Mouse (Mus musculus) heart, embryonic 16.5 days (tissue): ENCODE data around the gene Dnah7c. TPM values are rescaled to one million over a fixed set of nuclear protein-coding genes. Genes with fewer than 3 reads are reported as not detected.
"Not testable (repeated sequence)": the region's sequence is repeated elsewhere in the genome, so short reads cannot be mapped to it uniquely, and the experiment has no call there.

ENCODE experiments used
- ATAC-seq: fragments of 200-750 bp; cut with Nextera tagmentation; replicated peaks from 2 replicates; pipeline ENCODE4 v1.8.0; 2017; ENCODE audit warnings: moderate number of reproducible peaks; ENCODE audit not compliant: insufficient read depth, low FRiP score; ENCODE audit errors: extremely low read depth
- H3K27ac ChIP-seq: fragments of 300-500 bp; sonication (generic); 2 replicates; pipeline ENCODE4 v1.5.1; 2014; ENCODE audit warnings: mild to moderate bottlenecking, low read length, control low read depth, moderate library complexity
- H3K27me3 ChIP-seq: fragments of 300-500 bp; sonication (generic); 2 replicates; pipeline ENCODE4 v1.6.1; 2014; ENCODE audit warnings: low read length, mixed read lengths; ENCODE audit not compliant: control insufficient read depth, insufficient read depth
- H3K36me3 ChIP-seq: fragments of 300-500 bp; sonication (generic); 2 replicates; pipeline ENCODE4 v1.6.1; 2014; ENCODE audit not compliant: control insufficient read depth, insufficient read depth
- H3K4me1 ChIP-seq: fragments of 300-500 bp; sonication (generic); 2 replicates; pipeline ENCODE4 v1.6.1; 2014; ENCODE audit warnings: low read length, mixed read lengths; ENCODE audit not compliant: control insufficient read depth, insufficient read depth
- H3K4me2 ChIP-seq: fragments of 300-500 bp; sonication (generic); 2 replicates; pipeline ENCODE4 v1.6.1; 2014; ENCODE audit warnings: low read depth, mild to moderate bottlenecking, control low read depth, low read length
- H3K4me3 ChIP-seq: fragments of 300-500 bp; sonication (generic); 2 replicates; pipeline ENCODE4 v1.5.1; 2014; ENCODE audit warnings: mild to moderate bottlenecking, control low read depth, low read length
- H3K9ac ChIP-seq: fragments of 300-500 bp; sonication (generic); 2 replicates; pipeline ENCODE4 v1.6.1; 2014; ENCODE audit warnings: low read length, control low read depth
- H3K9me3 ChIP-seq: fragments of 300-500 bp; sonication (generic); replicated peaks from 2 replicates; pipeline ENCODE4 v1.6.1; 2016; ENCODE audit warnings: low read length; ENCODE audit not compliant: control insufficient read depth
- WGBS: fragments of 180-500 bp; shearing (Covaris S2); extraction: QIAGEN DNeasy Blood & Tissue Kit; methylation state at CpG from one replicate; pipeline ENCODE4 v1.1.7; 2014; 5-methylcytosine and 5-hydroxymethylcytosine counted together
- polyA plus RNA-seq: library from polyadenylated mRNA; unstranded; fragments of >200 nt; fragmentation: Nextera tagmentation; extraction: Ambion mirVana; gene quantifications from 2 replicates; pipeline ENCODE4 v1.2.1, GENCODE M21; 2015

Gene Dnah7c
- polyA plus RNA-seq: 0.06 and 0.13 TPM in 2 replicates

DNA sequence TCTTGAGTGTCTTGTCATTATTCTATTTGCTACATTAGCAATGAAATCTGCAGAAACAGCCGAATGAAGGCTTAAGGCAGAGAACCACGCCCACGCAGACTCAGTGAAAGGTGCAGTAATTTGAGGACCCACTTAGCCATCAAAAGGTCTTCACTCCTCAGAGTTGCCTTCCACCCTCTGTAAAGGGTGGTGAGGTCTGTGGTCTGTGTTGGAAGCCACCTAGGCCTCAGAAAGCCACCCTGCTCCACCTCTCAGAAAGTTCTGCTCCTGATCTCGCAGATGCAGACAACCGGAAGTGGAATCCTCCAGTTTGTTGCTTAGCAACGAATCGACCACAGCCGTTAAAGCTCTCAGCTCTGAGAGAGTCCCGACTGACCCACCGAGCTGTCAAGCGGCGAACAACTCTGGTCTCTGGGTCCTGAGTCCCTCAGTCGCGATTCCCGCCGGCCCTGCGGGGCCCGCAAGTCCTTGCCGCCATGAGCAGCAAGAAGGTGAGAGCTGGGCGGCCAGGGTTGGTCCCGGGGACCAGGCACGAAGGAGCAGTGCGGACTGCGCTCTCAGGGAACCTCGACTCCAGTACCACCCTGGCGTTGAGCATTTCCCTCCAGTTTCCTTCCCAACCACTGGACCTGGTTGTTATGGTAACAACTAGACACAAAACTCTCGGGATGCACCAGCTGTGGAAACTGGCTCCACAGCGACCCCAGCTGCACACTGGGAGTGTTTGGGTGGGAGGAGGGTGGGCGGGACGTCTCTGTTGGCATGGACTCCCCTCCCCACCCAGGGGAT, at the start of gene Dnah7c:
Dnah7c (plus strand) TSS at position 456 of the 789 bp plus-strand sequence.
- Histone ChIP-seq H3K4me3 (peak within 1 kb of the TSS; percentile 63), H3K4me1 (no peaks in the 10 kb centered on the region; the same call in 1 of the 2 replicates), H3K4me2 (peak within 1 kb of the TSS; percentile 94), H3K27me3 (no peaks in the 10 kb centered on the region), H3K9me3 (no peaks in the 10 kb centered on the region), H3K9ac (peak within 1 kb of the TSS; percentile 66), H3K36me3 (no peaks in the 10 kb centered on the region), H3K27ac (no peak within 1 kb of the TSS)
- peak; percentile 52 for ATAC-seq
- 8% methylated on average over 30 of the region's 30 CpGs for WGBS

DNA sequence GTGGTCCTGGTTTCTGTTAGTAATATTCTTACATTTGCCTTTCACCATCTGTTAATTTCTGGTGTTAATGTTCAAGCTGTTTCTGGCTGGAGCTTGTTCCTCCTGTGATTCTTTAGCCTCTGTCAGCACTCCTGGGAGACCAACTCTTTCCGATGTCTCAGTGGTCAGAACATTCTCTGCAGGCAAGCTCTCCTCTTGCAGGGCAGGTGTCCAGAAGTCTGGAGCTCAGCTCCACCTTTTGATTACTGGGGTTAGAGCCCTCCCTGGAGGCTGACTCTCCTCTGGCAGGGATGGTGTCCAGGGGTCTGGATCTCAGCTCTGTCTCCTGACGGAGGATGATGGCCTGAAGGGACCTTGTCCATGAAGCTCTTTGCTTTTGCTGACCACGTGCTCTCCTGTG, 44.8 kb upstream of the Dnah7c start:
- WGBS: 80% methylated on average over 3 of the region's 3 CpGs
- H3K9ac ChIP-seq, ATAC-seq, H3K27ac ChIP-seq, H3K4me1 ChIP-seq, H3K9me3 ChIP-seq, H3K4me3 ChIP-seq, H3K4me2 ChIP-seq, H3K27me3 ChIP-seq, H3K36me3 ChIP-seq: not testable (repeated sequence)

DNA sequence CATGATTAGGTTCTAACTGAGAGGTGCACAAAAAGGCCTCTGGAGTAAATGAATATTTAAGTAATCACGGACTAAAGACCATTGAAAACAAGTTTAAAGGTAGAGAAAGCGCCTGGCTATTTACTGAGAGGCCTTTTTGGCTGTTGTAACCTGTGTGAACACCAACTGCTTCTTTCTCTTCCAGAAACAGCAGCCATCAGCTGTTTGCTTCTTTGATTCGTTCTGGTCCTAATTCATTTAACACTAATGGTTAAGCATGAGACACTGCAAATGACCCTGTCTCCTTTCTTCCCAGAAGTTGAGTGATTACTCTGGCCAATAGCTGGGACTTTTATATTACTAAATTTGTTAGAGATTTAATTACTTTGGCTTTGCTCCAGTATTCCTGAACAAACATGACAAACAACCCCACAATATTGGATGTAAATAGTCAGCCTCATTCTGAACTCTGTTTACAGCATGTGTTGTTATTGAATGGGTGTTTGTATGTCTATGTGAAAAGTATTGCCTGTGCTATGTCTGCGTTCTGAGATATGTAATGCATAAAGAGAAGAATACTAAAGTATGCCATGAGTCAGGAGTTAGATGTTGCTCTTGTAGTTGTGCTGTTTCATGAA, 30.6 kb upstream of the Dnah7c start:
- H3K27me3 ChIP-seq, H3K4me3 ChIP-seq, H3K4me2 ChIP-seq, H3K36me3 ChIP-seq, H3K27ac ChIP-seq, H3K4me1 ChIP-seq, H3K9ac ChIP-seq, H3K9me3 ChIP-seq, ATAC-seq: not testable (repeated sequence)
- 80% methylated on average over 3 of the region's 4 CpGs for WGBS

DNA sequence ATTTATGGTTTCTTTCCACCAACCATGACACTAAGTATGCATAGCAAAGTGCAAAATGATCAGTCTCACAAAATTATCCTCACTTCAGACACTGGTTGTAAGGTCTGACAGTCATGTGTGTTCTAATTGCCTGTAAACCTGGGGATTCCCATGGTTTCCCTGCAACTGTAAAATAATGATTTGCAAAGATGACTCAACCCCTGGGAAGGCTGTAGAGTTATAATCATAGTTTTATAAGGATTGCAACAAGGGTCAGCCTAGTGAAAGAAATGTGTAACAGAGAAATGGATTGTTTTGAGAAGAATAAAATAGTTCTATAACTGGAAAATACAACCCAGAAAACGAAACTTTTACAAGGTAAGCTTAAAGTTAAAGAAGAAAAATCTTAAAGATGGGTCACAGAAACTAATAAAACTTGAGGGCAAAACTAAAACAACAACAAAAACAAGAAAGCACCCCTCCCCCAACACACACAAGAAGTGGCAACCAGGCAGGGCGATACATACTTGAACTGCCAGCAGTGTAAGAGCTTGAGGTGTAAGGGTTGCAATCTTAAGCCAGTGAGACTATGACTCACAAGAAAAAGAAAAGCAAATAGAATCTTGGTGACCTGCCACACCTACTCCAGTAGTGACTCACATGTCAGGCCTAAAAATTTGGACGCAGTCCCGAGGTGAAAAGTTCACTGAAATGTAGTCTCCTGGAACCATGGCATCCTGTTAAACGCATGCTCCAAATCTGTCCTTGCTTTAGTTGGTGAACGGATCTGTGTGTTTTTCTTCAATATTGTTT, 16.9 kb upstream of the Dnah7c start:
- Histone ChIP-seq H3K4me1 (no peaks in the 10 kb centered on the region), H3K27ac (no peak overlapping the region)

DNA sequence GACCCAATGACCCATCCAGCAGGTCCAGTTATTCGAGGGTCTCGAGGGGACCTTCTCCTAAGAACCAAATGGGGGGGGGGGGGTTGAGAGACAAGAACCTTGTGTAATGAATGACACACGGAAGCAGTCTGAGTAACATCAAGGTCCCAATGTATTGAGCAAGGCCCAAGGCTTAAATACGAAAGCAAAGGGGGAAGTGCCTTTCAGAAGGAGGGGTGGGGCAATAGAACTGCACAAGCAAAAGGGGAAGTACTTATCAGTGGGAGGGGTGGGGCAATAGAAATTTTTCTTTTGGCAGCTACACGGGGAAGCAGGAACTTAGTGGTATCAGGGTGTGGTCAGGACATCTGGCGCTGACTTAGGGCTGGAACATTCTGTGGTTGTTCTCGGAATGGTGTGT, 10.6 kb upstream of the Dnah7c start:
- ATAC-seq, H3K9me3 ChIP-seq, H3K27me3 ChIP-seq, H3K4me1 ChIP-seq, H3K9ac ChIP-seq, H3K36me3 ChIP-seq, H3K4me2 ChIP-seq, H3K4me3 ChIP-seq, H3K27ac ChIP-seq: not testable (repeated sequence)
- WGBS: 66% methylated on average over 7 of the region's 7 CpGs

More for the DNA sequence above, 16.9 kb upstream of the Dnah7c start:
- WGBS: 70% methylated on average over 6 of the region's 6 CpGs
- ATAC-seq: no peak
- no peaks in the 10 kb centered on the region for H3K36me3 ChIP-seq
- no peaks in the 10 kb centered on the region for H3K9me3 ChIP-seq
- H3K27me3 ChIP-seq: no peaks in the 10 kb centered on the region
- no peak overlapping the region for H3K4me3 ChIP-seq
- no peak overlapping the region for H3K9ac ChIP-seq
- H3K4me2 ChIP-seq: no peak overlapping the region

DNA sequence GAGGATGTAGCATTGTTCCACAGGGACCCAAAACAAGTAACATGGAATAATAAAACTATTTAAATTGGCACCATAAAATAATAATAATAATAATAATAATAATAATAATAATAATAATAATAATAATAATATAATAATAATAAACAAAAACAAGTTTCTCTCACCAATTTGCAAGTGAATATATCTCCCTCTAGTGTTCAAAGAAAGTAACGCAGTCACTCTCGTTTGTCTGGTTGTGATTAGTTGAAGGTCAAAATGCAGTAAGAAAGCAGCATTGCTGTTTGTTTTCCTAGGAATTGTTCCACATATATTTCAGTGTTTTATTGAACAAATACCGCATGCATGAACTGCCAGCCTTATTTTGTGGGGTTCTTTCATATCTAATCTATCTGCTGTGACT, 8.4 kb upstream of the Dnah7c start:
- H3K9ac ChIP-seq, H3K9me3 ChIP-seq, H3K27me3 ChIP-seq, H3K4me3 ChIP-seq, H3K4me2 ChIP-seq, H3K36me3 ChIP-seq, H3K27ac ChIP-seq, H3K4me1 ChIP-seq, ATAC-seq: not testable (repeated sequence)
- WGBS: 18% methylated on average over 3 of the region's 3 CpGs

DNA sequence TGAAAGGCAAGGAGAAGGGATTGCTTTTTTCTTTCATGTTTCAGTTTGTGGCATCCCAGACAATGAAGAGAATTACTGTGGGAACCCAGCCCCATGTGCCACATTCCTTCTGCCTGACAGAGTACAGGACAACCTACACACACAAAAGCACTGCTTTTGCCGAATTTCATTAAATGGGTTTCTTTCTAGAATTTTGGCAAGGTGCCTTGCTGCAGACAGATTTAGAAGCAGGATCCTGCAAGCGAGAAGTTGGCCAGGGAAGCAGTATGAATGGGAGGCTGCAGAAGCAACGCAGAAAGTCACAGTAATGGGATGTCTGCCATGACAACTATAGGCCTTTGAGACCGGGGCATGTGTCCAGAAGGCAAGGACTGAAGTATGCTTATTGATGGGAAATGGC, 6.4 kb upstream of the Dnah7c start:
- H3K4me1 ChIP-seq, ATAC-seq, H3K9ac ChIP-seq, H3K27ac ChIP-seq, H3K4me3 ChIP-seq, H3K9me3 ChIP-seq, H3K4me2 ChIP-seq, H3K27me3 ChIP-seq, H3K36me3 ChIP-seq: not testable (repeated sequence)
- 61% methylated on average over 3 of the region's 4 CpGs for WGBS

DNA sequence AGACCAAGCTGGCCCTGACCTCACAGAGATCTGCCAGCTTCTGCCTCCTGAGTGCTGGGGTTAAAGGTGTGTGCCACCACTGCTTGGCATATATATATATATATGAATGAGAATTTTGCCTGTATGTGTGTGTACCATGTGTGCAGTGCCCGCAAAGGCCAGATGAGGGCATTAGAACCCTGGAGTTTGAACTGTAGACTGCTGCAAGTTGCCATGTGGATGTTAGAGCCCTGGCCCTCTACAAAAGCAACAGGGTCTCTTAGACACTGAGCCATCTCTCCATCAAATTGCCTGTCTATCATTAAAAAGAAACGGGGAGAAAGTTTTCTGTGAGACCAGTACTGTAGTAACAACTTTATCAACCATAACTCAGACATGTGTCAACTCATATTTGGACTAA, 3.0 kb downstream of the Dnah7c start:
- Histone ChIP-seq H3K36me3 (no peaks in the 10 kb centered on the region), H3K27me3 (no peaks in the 10 kb centered on the region), H3K4me3 (no peak overlapping the region), H3K9me3 (no peaks in the 10 kb centered on the region), H3K9ac (no peak overlapping the region), H3K4me1 (no peaks in the 10 kb centered on the region; the same call in 1 of the 2 replicates), H3K27ac (no peak overlapping the region), H3K4me2 (no peak overlapping the region)
- WGBS: 72% methylated on average over 2 of the region's 2 CpGs
- ATAC-seq: no peak

DNA sequence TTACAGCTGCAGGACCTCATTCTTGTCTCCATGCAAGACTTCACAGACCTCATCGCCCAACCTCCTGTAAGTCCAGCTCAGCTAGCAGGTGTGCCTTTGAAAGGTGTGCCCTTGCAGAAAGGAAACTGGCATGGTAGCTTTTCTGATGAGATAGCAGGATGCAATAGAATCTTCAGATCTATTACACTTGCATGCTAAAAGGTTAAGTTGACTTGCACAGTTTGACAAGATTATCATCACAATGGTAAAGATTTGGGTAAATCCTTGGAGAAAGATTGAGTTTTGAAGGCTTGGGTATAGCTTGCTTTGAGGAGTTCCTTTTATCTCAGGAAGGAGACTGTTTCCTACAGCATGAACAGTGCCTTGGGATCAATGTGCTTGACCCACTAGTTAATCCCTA, 89.3 kb downstream of the Dnah7c start:
- not testable (repeated sequence) for ATAC-seq
- 56% methylated on average over 1 of the region's 1 CpGs for WGBS

More for the DNA sequence above, 89.3 kb downstream of the Dnah7c start:
- not testable (repeated sequence) for H3K27me3 ChIP-seq, H3K4me1 ChIP-seq, H3K4me3 ChIP-seq, H3K36me3 ChIP-seq, H3K9ac ChIP-seq, H3K9me3 ChIP-seq, H3K4me2 ChIP-seq, H3K27ac ChIP-seq
